Mouse (Mus musculus): ENCODE measurements around the gene Sval2. TPM values are rescaled to one million over a fixed set of nuclear protein-coding genes. Genes with fewer than 3 reads are reported as not detected.

The Sval2 gene
- not detected for total RNA-seq (2021)

DNA sequence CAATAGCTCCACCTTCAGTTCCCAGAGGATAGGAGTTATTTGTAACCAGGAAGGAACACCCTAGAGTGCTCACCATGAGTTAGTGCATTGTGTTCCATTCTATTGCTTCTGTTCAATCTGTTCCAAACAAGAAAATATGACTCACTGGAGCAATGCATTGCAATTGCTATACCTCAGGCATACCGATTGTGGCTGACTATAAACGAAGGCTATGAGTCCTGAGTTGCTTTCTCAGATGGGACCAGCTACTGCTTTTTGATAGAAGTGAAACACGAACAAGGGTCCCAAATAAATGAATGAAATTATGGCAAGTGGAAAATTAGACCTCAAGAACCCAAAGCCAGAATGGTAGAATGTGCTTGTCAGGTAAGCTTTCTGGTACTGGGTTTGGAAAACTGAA lies at the start of gene Sval2:
Gene Sval2, plus strand, starts transcription at position 301 of the 400 bp plus-strand sequence.
- no peak for DNase-seq (ENCODE audit: extremely low spot score in 1 of 2, low spot score in 2 of 2)
- intact Hi-C loops (cut with DNase I): no loop called here

DNA sequence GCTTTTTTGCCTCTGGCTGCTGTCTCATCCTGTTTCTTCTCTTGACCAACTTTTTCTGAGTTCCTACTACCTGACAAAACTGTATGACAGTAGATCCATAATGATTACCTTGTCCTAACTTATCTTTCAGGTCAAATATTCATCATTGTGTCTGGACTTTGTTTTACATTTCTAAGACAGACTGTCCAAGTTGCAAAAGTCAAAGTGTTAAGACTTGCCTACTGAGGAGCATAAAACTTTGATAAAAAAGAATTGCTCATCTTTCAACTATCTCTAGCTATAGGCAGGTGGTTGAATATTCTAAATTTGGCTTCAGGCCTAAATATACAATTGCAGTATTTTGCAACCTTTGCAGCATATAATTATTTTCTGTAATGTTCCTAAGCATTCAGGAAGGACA lies 28.7 kb upstream of the Sval2 start:
- no peak for DNase-seq (ENCODE audit: extremely low spot score in 1 of 2, low spot score in 2 of 2)
- intact Hi-C loops (cut with DNase I): no loop called here

DNA sequence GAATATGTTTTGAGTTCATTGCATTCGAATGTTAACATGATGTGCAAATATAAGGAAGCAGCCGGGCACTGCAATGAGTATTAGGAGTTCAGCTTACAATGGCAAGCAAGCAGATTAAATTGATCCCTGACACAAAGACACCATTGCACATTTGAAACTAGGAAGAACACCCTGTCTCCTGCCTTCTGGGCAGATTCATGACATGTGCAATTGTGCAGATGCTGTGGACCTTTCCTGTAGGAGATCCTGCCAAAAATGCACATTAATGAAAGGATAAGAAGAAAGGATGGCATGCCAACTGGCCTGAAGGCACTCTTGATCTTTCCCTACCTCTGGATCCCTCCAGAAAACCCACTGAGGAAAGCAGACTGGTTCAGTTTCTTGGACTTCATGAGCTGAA lies 23.3 kb upstream of the Sval2 start:
- intact Hi-C loops (cut with DNase I): no loop called here
- no peak for DNase-seq (ENCODE audit: extremely low spot score in 1 of 2, low spot score in 2 of 2)

DNA sequence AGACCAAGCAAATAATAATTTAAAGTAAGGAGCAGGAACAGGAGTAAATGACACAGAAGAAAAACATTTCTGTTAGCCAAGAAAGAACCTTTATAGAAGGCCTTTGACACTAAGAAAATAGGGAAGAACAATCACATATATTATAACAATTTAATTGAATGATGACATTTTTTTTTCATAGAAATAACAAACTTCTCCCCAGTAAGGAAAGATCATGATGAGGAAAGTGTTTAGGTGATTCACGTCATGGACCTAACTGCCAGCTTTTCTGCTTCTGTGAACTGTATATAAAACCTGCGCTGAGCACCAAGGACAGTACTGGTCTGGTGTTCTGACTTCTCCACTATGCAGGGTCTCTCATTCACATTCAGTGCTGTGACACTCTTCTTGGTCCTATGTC lies 5.6 kb upstream of the Sval2 start, which contains the start of gene Pip:
Gene Pip, plus strand, starts transcription at position 301 of the 400 bp plus-strand sequence.
- no peak for DNase-seq (ENCODE audit: extremely low spot score in 1 of 2, low spot score in 2 of 2)
- intact Hi-C loops (cut with DNase I): no loop called here

DNA sequence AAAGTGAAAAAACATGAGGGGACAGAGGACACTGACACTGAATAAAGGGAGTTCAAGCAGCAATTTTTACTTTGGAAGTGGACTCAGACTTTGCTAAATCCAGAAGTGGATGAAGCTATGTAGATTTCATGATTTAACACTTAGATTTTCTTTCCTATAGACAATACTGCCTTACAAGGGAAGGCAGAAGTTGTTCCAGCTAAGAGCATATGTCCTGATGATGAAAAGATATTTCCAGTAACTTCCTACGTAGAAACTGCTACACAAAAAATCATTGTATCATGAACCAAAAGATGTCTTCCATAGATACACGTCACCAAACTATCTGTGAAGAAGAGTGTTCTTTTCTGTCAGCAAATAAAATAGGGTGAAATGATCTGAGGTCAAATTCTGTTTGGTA lies 11.2 kb downstream of the Sval2 start:
- DNase-seq (ENCODE audit: extremely low spot score in 1 of 2, low spot score in 2 of 2): no peak
- intact Hi-C loops (cut with DNase I): no loop called here

DNA sequence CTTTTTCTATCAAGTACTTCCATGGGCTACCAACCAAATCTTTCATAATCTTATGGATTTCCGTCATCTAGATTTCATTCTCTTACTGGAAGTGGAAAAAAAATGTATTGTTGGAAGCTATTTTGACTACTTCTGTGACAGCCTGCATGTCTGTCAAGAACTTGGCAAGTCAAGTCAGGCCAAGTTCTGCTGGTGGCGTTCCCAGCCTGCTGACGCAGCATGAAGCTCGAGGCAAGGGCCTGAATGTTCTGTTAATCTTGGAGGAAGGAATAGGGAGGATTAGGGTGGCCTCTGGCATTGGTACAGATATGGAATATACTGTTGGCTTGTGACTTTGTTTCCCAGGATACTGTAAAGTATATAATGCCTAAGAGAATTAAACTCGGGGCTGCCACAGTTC lies 58.8 kb downstream of the Sval2 start:
- no peak for DNase-seq (ENCODE audit: extremely low spot score in 1 of 2, low spot score in 2 of 2)

More for the DNA sequence above, 58.8 kb downstream of the Sval2 start:
- intact Hi-C loops (cut with DNase I): no loop called here

Other genes starting within 250 kb of the Sval2 start
- gene Ephb6, start 247.5 kb upstream of the Sval2 start, total RNA-seq (2021): 100 to 1,000 TPM; 131 to 163 TPM
- gene Trpv6, start 216.6 kb upstream of the Sval2 start, total RNA-seq (2021): 1 to 10 TPM; 1.7 to 2.1 TPM
- gene Trpv5, start 172.2 kb upstream of the Sval2 start, total RNA-seq (2021): not detected
- not detected for gene Llcfc1, start 168.6 kb upstream of the Sval2 start, total RNA-seq (2021)
- gene Kel, start 148.7 kb upstream of the Sval2 start, total RNA-seq (2021): not detected
- gene Olfr459, start 77.8 kb upstream of the Sval2 start, total RNA-seq (2021): not detected
- gene Pip, start 5.5 kb upstream of the Sval2 start, total RNA-seq (2021): not detected
- not detected for gene Sval1, start 98.6 kb downstream of the Sval2 start, total RNA-seq (2021)
- gene Sval3, start 115.2 kb downstream of the Sval2 start, total RNA-seq (2021): not detected
- not detected for gene Sva, start 185.4 kb downstream of the Sval2 start, total RNA-seq (2021)